Mouse (Mus musculus) forebrain, embryonic 12.5 days (tissue): ENCODE measurements around the gene Psmd7. TPM values are rescaled to one million over a fixed set of nuclear protein-coding genes. Genes with fewer than 3 reads are reported as not detected.
"Not testable (repeated sequence)": the region's sequence is repeated elsewhere in the genome, so short reads cannot be mapped to it uniquely, and the experiment has no call there.

Experiments used
- ATAC-seq: fragments of 200-750 bp; cut with Nextera tagmentation; 2 replicates; pipeline ENCODE4 v1.8.0; 2017; ENCODE audit warnings: moderate TSS enrichment; ENCODE audit not compliant: low FRiP score
- H3K27ac ChIP-seq: fragments of 300-500 bp; sonication (generic); 2 replicates; pipeline ENCODE4 v1.5.1; 2016; ENCODE audit warnings: mild to moderate bottlenecking
- H3K27me3 ChIP-seq: fragments of 300-500 bp; sonication (generic); 2 replicates; pipeline ENCODE4 v1.6.1; 2016; ENCODE audit warnings: mild to moderate bottlenecking
- H3K36me3 ChIP-seq: fragments of 300-500 bp; sonication (generic); replicated peaks from 2 replicates; pipeline ENCODE4 v1.6.1; 2016; ENCODE audit warnings: mild to moderate bottlenecking
- H3K4me1 ChIP-seq: fragments of 300-500 bp; sonication (generic); 2 replicates; pipeline ENCODE4 v1.6.1; 2016
- H3K4me2 ChIP-seq: fragments of 300-500 bp; sonication (generic); 2 replicates; pipeline ENCODE4 v1.6.1; 2016; ENCODE audit warnings: mild to moderate bottlenecking, moderate library complexity
- H3K4me3 ChIP-seq: fragments of 300-500 bp; sonication (generic); replicated peaks from 2 replicates; pipeline ENCODE4 v1.5.1; 2016; ENCODE audit warnings: mild to moderate bottlenecking
- H3K9ac ChIP-seq: fragments of 300-500 bp; sonication (generic); 2 replicates; pipeline ENCODE4 v1.6.1; 2016; ENCODE audit warnings: mild to moderate bottlenecking
- H3K9me3 ChIP-seq: fragments of 300-500 bp; sonication (generic); 2 replicates; pipeline ENCODE4 v1.6.1; 2016
- WGBS: fragments of 180-500 bp; shearing (Covaris S2); methylation state at CpG from one replicate; pipeline ENCODE4 v1.1.7; 2016; 5-methylcytosine and 5-hydroxymethylcytosine counted together
- polyA plus RNA-seq: library from polyadenylated mRNA; unstranded; fragments of >200 nt; fragmentation: Nextera tagmentation; extraction: Ambion mirVana; gene quantifications from 2 replicates; pipeline ENCODE4 v1.2.1, GENCODE M21; 2016

The Psmd7 gene
- 291 and 295 TPM in 2 replicates for polyA plus RNA-seq

GRCm38 (mm10) chr8:107587995-107588780 lies at the start of gene Psmd7:
TSS of gene Psmd7 (minus strand) at chr8:107588464.
- 2% methylated on average over 65 of the region's 65 CpGs for WGBS
- peak within 1 kb of the TSS; percentile 84 for H3K4me2 ChIP-seq
- peak within 1 kb of the TSS; percentile 92 for H3K9ac ChIP-seq
- H3K27ac ChIP-seq, result peak within 1 kb of the TSS; percentile 88
- peaks cover 32% of the 10 kb centered on the region for H3K36me3 ChIP-seq
- peaks cover 18% of the 10 kb centered on the region for H3K4me1 ChIP-seq
- H3K9me3 ChIP-seq, result no peaks in the 10 kb centered on the region
- 0 out of 2 replicates have a peak, but pooled peaks cover 3% of the 10 kb centered on the region for H3K27me3 ChIP-seq
- ATAC-seq, result peak; percentile 96
- peak within 1 kb of the TSS; percentile 91 for H3K4me3 ChIP-seq

GRCm38 (mm10) chr8:107633734-107634133 lies 45.5 kb upstream of the Psmd7 start:
- Histone ChIP-seq H3K4me3 (no peak overlapping the region), H3K27ac (no peak overlapping the region), H3K36me3 (no peaks in the 10 kb centered on the region), H3K4me1 (no peaks in the 10 kb centered on the region), H3K9ac (no peak overlapping the region), H3K27me3 (no peaks in the 10 kb centered on the region), H3K4me2 (no peak overlapping the region), H3K9me3 (no peaks in the 10 kb centered on the region)
- ATAC-seq, result no peak
- 94% methylated on average over 2 of the region's 2 CpGs for WGBS

- Histone ChIP-seq H3K27me3 (no peaks in the 10 kb centered on the region), H3K9me3 (no peaks in the 10 kb centered on the region), H3K4me1 (no peaks in the 10 kb centered on the region), H3K4me3 (no peak overlapping the region), H3K9ac (no peak overlapping the region), H3K36me3 (no peaks in the 10 kb centered on the region), H3K27ac (no peak overlapping the region), H3K4me2 (no peak overlapping the region)
- no peak for ATAC-seq
- WGBS, result 64% methylated on average over 11 of the region's 11 CpGs
Observed at GRCm38 (mm10) chr8:107629701-107630100, 41.4 kb upstream of the Psmd7 start.

GRCm38 (mm10) chr8:107628501-107629149 lies 40.4 kb upstream of the Psmd7 start:
- no peaks in the 10 kb centered on the region for H3K4me1 ChIP-seq
- 75% methylated on average over 8 of the region's 8 CpGs for WGBS
- no peak overlapping the region for H3K27ac ChIP-seq
- H3K4me2 ChIP-seq, result no peak overlapping the region
- no peak for ATAC-seq
- H3K36me3 ChIP-seq, result no peaks in the 10 kb centered on the region
- no peak overlapping the region for H3K4me3 ChIP-seq
- no peaks in the 10 kb centered on the region for H3K27me3 ChIP-seq
- no peaks in the 10 kb centered on the region for H3K9me3 ChIP-seq
- no peak overlapping the region for H3K9ac ChIP-seq

- Histone ChIP-seq H3K36me3 (no peaks in the 10 kb centered on the region), H3K27me3 (no peaks in the 10 kb centered on the region), H3K4me3 (no peak overlapping the region), H3K4me1 (no peaks in the 10 kb centered on the region), H3K27ac (no peak overlapping the region), H3K4me2 (no peak overlapping the region), H3K9me3 (no peaks in the 10 kb centered on the region), H3K9ac (no peak overlapping the region)
- ATAC-seq, result no peak
- WGBS, result 72% methylated on average over 9 of the region's 9 CpGs
Observed at GRCm38 (mm10) chr8:107627881-107628280, 39.6 kb upstream of the Psmd7 start.

GRCm38 (mm10) chr8:107624301-107624700 lies 36.0 kb upstream of the Psmd7 start:
- ATAC-seq, result not testable (repeated sequence)

GRCm38 (mm10) chr8:107621930-107622623 lies 33.8 kb upstream of the Psmd7 start:
- ATAC-seq, result no peak
- 93% methylated on average over 10 of the region's 10 CpGs for WGBS
- Histone ChIP-seq H3K9me3 (no peaks in the 10 kb centered on the region), H3K9ac (no peak overlapping the region), H3K27ac (no peak overlapping the region), H3K4me1 (no peaks in the 10 kb centered on the region), H3K36me3 (no peaks in the 10 kb centered on the region), H3K4me2 (no peak overlapping the region), H3K27me3 (no peaks in the 10 kb centered on the region), H3K4me3 (no peak overlapping the region)

More at GRCm38 (mm10) chr8:107624301-107624700, 36.0 kb upstream of the Psmd7 start:
- not testable (repeated sequence) for H3K4me3 ChIP-seq, H3K4me2 ChIP-seq, H3K27me3 ChIP-seq, H3K4me1 ChIP-seq, H3K9me3 ChIP-seq, H3K9ac ChIP-seq, H3K36me3 ChIP-seq, H3K27ac ChIP-seq

- 72% methylated on average over 3 of the region's 3 CpGs for WGBS
- Histone ChIP-seq H3K4me3 (no peak overlapping the region), H3K4me1 (no peaks in the 10 kb centered on the region), H3K9ac (no peak overlapping the region), H3K4me2 (no peak overlapping the region), H3K27ac (no peak overlapping the region), H3K36me3 (no peaks in the 10 kb centered on the region), H3K27me3 (no peaks in the 10 kb centered on the region), H3K9me3 (no peaks in the 10 kb centered on the region)
- ATAC-seq, result no peak
Observed at GRCm38 (mm10) chr8:107621136-107621535, 32.9 kb upstream of the Psmd7 start.

- Histone ChIP-seq H3K9me3 (no peaks in the 10 kb centered on the region), H3K27me3 (no peaks in the 10 kb centered on the region), H3K4me2 (no peak overlapping the region), H3K4me1 (no peaks in the 10 kb centered on the region), H3K4me3 (no peak overlapping the region), H3K27ac (no peak overlapping the region), H3K36me3 (no peaks in the 10 kb centered on the region), H3K9ac (no peak overlapping the region)
- no peak for ATAC-seq
- WGBS, result 94% methylated on average over 10 of the region's 10 CpGs
Observed at GRCm38 (mm10) chr8:107618499-107618898, 30.2 kb upstream of the Psmd7 start.

- H3K27ac ChIP-seq, result no peak overlapping the region
- H3K4me1 ChIP-seq, result peaks cover 3% of the 10 kb centered on the region; the same call in 1 of the 2 replicates
- no peaks in the 10 kb centered on the region for H3K9me3 ChIP-seq
- no peaks in the 10 kb centered on the region for H3K27me3 ChIP-seq
- H3K36me3 ChIP-seq, result no peaks in the 10 kb centered on the region
- no peak for ATAC-seq
- H3K4me2 ChIP-seq, result no peak overlapping the region
- no peak overlapping the region for H3K4me3 ChIP-seq
- no peak overlapping the region for H3K9ac ChIP-seq
- 89% methylated on average over 6 of the region's 6 CpGs for WGBS
Observed at GRCm38 (mm10) chr8:107613411-107613810, 25.1 kb upstream of the Psmd7 start.

GRCm38 (mm10) chr8:107610845-107611244 lies 22.6 kb upstream of the Psmd7 start:
- Histone ChIP-seq H3K27ac (no peak overlapping the region), H3K9me3 (no peaks in the 10 kb centered on the region), H3K36me3 (no peaks in the 10 kb centered on the region), H3K9ac (no peak overlapping the region), H3K4me3 (no peak overlapping the region), H3K4me2 (0 out of 2 replicates have a peak overlapping the region, but pooled peaks have one; percentile 17), H3K4me1 (peaks cover 10% of the 10 kb centered on the region), H3K27me3 (no peaks in the 10 kb centered on the region)
- ATAC-seq, result no peak
- 39% methylated on average over 11 of the region's 11 CpGs for WGBS

- no peak overlapping the region for H3K27ac ChIP-seq
- no peaks in the 10 kb centered on the region for H3K9me3 ChIP-seq
- no peak for ATAC-seq
- peaks cover 10% of the 10 kb centered on the region for H3K4me1 ChIP-seq
- H3K9ac ChIP-seq, result no peak overlapping the region
- WGBS, result 48% methylated on average over 7 of the region's 7 CpGs
- H3K4me2 ChIP-seq, result no peak overlapping the region
- no peak overlapping the region for H3K4me3 ChIP-seq
- no peaks in the 10 kb centered on the region for H3K27me3 ChIP-seq
- no peaks in the 10 kb centered on the region for H3K36me3 ChIP-seq
Observed at GRCm38 (mm10) chr8:107608751-107609150, 20.5 kb upstream of the Psmd7 start.
